Mouse (Mus musculus) embryo, embryonic 11.5 days (tissue): ENCODE measurements at regions not wholly inside any gene's neighbourhood (a gene's known extent, or its start where the extent isn't known, plus 50 kb on each side); places are given as distances from the start of the nearest gene placed in this dataset.

Source experiments
- DNase-seq: peaks from one replicate; pipeline ENCODE4 v3.0.0-alpha.2; 2012; ENCODE audit warnings: low read depth, low spot score

GRCm38 (mm10) chr4:131366006-131366405 is 421.8 kb downstream of the Matn1 start:
- no peak for DNase-seq

GRCm38 (mm10) chr4:131366656-131367055 is 422.5 kb downstream of the Matn1 start:
- DNase-seq: no peak

- DNase-seq: no peak
Observed at GRCm38 (mm10) chr4:131372517-131372916, 428.3 kb downstream of the Matn1 start.

- DNase-seq: no peak
Observed at GRCm38 (mm10) chr4:131373172-131373571, 429.0 kb downstream of the Matn1 start.

GRCm38 (mm10) chr4:131374527-131375290 is 430.5 kb downstream of the Matn1 start:
- DNase-seq: no peak

DNA sequence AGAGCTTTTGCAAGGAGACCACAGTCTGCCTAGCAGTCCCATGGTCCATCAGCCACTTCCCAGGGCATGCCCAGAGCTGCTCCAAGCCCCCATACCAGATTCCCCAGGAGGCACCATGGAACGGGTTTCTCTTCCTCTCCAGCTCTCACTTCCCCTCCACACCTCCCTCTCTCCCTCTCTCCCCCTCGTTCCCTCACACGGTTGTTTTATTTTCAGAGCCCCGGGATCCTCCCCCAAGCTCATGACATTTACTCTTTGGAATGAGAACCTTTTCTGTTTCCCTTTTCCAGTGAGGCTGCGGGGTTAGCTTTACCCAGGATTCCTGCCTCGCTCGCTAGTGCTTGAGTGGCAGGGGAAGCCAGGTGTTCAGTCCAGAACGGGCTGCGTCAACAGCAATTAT is 436.9 kb downstream of the Matn1 start:
- no peak for DNase-seq

GRCm38 (mm10) chr4:131381529-131381928 is 437.3 kb downstream of the Matn1 start:
- DNase-seq: no peak

- no peak for DNase-seq
Observed at GRCm38 (mm10) chr4:131383862-131384261, 439.7 kb downstream of the Matn1 start.

GRCm38 (mm10) chr4:131386961-131387360 is 442.8 kb downstream of the Matn1 start:
- DNase-seq: no peak

DNA sequence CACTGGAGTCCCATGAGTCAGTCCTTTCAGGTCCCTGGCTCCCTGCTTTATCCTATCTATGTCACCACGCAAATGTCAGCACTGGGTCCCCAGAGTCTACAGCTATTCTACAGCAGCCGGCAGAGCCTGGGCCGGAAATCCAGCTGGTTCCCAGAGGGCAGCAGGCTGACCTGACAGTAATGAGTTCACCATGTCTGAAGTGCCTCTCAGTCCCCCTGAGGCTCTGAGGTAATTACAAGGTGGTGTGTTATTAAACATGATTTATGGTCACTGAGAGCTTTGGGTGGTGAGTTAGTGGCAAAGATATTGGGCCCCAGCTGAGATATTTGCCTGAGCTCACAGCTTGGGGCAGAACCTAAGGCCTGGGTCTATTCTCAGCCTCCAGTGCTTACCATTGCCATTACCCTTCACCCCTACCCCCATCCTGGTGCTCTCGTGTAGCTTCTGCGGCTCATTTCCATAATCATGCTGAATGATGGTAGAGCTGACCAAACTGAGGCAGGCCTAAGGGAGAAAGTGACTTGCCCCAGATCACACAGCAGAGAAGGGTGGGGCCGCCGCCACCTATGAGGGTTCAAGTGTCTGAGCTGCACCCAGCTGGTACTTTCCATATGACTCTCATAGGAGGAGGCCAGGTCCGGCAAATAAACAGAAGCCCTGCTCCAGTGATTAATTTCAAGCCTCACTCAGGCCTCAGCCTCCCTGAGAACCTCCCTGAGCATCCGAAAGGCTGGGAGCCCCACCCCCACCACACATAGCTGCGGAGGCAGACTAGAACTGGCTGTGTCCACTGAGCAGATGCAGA is 446.8 kb downstream of the Ptpru start:
- DNase-seq: peak; percentile 51

GRCm38 (mm10) chr4:131391924-131392297 is 446.2 kb downstream of the Ptpru start:
- DNase-seq: no peak

GRCm38 (mm10) chr4:131392478-131392877 is 445.6 kb downstream of the Ptpru start:
- DNase-seq: no peak

DNA sequence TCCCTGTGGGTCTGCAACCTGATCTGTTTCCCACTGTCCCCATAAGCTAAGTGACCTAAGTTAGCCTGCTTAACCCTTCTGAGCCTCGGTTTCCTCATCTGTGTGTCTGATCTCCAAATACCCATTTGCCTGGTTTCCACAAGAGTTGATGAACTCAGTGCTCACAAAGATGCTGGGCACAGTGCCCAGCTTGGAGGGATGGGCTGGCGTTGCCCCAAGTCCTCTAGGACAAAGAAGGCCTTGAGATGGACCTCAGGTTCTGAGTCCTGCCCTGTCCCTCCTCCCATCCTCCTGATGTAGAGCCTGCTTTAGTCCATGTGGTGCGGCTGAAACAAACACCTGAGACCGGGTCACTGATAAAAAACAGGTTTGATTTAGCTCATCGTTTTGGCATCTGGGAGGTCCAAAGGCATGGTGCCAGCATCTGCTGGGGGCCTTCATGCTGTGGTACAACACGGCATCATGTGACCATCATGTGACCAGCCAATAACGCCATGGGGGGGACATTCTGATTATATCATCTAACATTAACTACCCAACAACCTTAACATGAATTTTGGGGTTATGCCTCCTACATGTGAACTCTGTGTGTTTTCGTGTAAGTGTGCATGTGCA is 441.8 kb downstream of the Ptpru start:
- no peak for DNase-seq

GRCm38 (mm10) chr4:131397161-131397560 is 440.9 kb downstream of the Ptpru start:
- no peak for DNase-seq

GRCm38 (mm10) chr4:131400756-131401155 is 437.3 kb downstream of the Ptpru start:
- peak; percentile 30 for DNase-seq

DNA sequence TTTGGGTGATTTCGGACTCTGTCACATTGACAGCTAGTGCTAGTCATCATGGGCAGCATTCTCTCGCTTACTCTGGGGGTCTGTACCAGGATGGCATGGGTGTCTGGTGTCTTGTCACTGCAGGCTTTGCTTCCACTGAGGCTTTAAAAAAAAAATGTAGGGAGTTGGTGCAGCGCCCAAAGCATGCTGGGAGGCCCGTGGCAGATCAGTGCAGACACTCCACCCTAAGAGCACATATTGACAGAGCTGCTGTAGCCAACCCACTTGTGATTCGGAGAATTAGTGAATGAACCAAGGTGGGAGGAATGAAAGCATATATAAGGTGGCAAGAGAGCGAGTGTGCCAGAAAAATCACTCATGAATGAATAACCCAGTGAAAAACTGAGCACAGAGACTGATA is 436.8 kb downstream of the Ptpru start:
- DNase-seq: no peak

DNA sequence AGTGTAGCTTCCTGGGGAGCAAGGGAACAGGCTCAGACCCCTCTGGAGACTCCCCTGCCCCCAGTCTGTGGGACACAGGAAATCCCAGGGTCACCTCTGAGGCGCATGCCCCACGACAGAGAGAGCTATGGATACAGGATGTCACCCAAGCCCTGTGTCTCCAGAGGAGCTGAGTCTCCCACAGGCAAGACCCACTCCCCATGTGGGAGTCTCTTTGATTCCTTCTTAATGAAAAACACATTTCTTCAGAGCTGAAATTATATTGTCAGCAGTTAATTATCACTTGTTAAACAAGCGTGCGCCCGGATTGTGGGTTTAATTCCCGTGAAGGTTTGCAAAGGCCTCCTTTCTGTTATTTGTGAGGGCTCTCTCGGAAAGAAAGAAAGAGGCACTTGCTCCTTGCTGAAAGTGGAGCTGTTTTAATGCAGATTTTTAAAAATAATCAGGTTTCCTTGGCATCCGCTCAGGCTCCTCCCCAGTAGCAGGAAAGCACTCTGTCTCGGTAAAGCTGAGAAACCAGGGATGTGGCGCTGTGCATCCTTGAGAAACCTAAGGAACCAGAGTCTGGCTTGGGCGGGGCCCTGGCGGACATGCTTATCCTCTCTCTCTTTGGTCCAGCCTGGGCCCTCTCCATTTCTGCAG is 432.6 kb downstream of the Ptpru start:
- DNase-seq: no peak

DNA sequence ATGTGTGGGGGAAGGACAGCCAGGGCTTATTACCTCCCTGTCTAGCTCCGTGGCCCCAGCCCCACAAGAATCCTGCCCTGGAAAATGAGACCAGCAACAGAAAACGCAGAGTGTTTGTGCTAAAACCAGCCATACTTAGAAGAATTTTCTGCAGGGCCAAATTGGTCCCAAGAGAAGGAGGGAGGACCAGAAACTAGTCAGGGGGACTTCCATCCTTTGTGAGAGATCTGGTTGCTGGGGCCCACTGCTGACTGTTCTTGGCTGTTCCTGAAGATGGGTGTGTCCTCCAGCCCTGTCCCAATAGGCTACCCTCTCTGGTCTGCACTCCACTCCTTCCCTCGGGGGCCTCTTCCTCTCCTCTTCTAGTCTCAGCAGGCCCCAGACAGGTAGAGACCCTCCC is 430.6 kb downstream of the Ptpru start:
- no peak for DNase-seq

DNA sequence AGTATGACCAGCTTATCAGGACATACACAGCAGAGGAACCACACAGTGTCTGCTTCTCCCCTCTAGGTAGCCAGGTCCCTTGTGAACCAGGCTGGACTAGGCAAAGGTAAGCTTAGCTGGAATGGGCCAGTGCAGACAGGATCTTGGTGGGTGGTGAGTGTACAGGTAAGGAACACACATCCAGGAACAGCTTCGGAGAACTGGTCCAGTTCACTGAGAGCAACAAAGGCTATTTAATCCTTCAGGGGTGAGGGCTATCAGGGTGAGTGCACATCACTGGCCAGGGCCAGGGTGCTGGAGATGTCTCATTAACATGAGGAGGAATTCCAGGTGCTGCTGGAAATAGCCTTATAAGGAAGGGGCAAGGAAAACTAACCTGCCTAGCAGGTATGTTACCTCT is 429.4 kb downstream of the Ptpru start:
- DNase-seq: no peak

- no peak for DNase-seq
Observed at GRCm38 (mm10) chr4:131409805-131410204, 428.3 kb downstream of the Ptpru start.

DNA sequence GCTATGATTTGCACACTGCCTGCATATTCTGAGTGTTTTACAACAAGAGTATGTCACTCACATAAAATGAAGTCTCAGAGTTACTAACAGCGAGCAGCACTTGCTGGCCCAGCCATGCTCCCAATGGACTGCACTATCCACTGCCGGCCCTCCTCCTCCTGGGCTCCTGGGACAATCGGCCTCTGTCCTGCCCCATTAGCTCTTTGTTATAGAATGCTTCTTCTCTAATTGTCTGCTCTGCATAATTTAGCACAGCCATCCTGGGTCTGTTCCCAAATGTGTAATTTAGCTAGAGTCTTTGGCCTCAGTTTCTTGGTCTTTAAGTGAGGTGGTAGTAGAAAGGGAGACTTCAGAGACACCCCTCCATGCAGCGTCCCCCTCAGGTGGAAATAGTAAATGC is 426.2 kb downstream of the Ptpru start:
- no peak for DNase-seq

GRCm38 (mm10) chr4:131413380-131413779 is 424.7 kb downstream of the Ptpru start:
- DNase-seq: no peak
